Mouse (Mus musculus) hindbrain, postnatal 0 days (tissue): ENCODE measurements at regions not wholly inside any gene's neighbourhood (a gene's known extent, or its start where the extent isn't known, plus 50 kb on each side); places are given as distances from the start of the nearest gene placed in this dataset.

Experiments
- ATAC-seq: fragments of 200-750 bp; cut with Nextera tagmentation; 2 replicates; pipeline ENCODE4 v1.8.0; 2017; ENCODE audit warnings: mild to moderate bottlenecking, moderate TSS enrichment, moderate library complexity
- DNase-seq: peaks from one replicate; pipeline ENCODE4 v3.0.0-alpha.2; 2015; ENCODE audit warnings: low spot score
- H3K27ac ChIP-seq: fragments of 300-500 bp; sonication (generic); 2 replicates; pipeline ENCODE4 v1.5.1; 2014; ENCODE audit warnings: mild to moderate bottlenecking
- H3K27me3 ChIP-seq: fragments of 300-500 bp; sonication (generic); 2 replicates; pipeline ENCODE4 v1.6.1; 2014; ENCODE audit warnings: low read length, mixed read lengths; ENCODE audit not compliant: insufficient read depth
- H3K36me3 ChIP-seq: fragments of 300-500 bp; sonication (generic); 2 replicates; pipeline ENCODE4 v1.6.1; 2014; ENCODE audit warnings: low read length, mixed read lengths; ENCODE audit not compliant: insufficient read depth
- H3K4me1 ChIP-seq: fragments of 300-500 bp; sonication (generic); 2 replicates; pipeline ENCODE4 v1.6.1; 2014; ENCODE audit warnings: antibody characterized with exemption, low read length, mixed read lengths; ENCODE audit not compliant: insufficient read depth
- H3K4me2 ChIP-seq: fragments of 300-500 bp; sonication (generic); 2 replicates; pipeline ENCODE4 v1.6.1; 2014; ENCODE audit warnings: low read depth, mild to moderate bottlenecking, low read length, moderate library complexity, mixed read lengths
- H3K4me3 ChIP-seq: fragments of 300-500 bp; sonication (generic); 2 replicates; pipeline ENCODE4 v1.5.1; 2014; ENCODE audit warnings: low read length
- H3K9ac ChIP-seq: fragments of 300-500 bp; sonication (generic); replicated peaks from 2 replicates; pipeline ENCODE4 v1.6.1; 2014; ENCODE audit warnings: mild to moderate bottlenecking, low read length, moderate library complexity, mixed read lengths
- H3K9me3 ChIP-seq: fragments of 300-500 bp; sonication (generic); 2 replicates; pipeline ENCODE4 v1.6.1; 2016; ENCODE audit warnings: low read length, mixed read lengths
- CTCF ChIP-seq: IDR thresholded peaks from 2 replicates; pipeline ENCODE4 v1.5.1; 2016; ENCODE audit warnings: antibody characterized with exemption, control low read depth, low read depth
- WGBS: fragments of 180-500 bp; shearing (Covaris S2); extraction: QIAGEN DNeasy Blood & Tissue Kit; methylation state at CpG from one replicate; pipeline ENCODE4 v1.1.7; 2014; 5-methylcytosine and 5-hydroxymethylcytosine counted together

GRCm38 (mm10) chr13:44064026-44064425 lies 279.5 kb downstream of the Cd83 start:
- Histone ChIP-seq H3K9ac (no peak overlapping the region), H3K4me1 (peaks cover 7% of the 10 kb centered on the region; the same call in 1 of the 2 replicates), H3K9me3 (no peaks in the 10 kb centered on the region), H3K4me2 (no peak overlapping the region), H3K27ac (no peak overlapping the region), H3K27me3 (no peaks in the 10 kb centered on the region), H3K4me3 (no peak overlapping the region), H3K36me3 (no peaks in the 10 kb centered on the region)
- ATAC-seq (no peak), DNase-seq (no peak)
- WGBS, result 69% methylated on average over 3 of the region's 3 CpGs
- no peak for TF ChIP-seq CTCF

GRCm38 (mm10) chr13:44065741-44066185 lies 281.2 kb downstream of the Cd83 start:
- Histone ChIP-seq H3K4me1 (peaks cover 7% of the 10 kb centered on the region; the same call in 1 of the 2 replicates), H3K27ac (no peak overlapping the region), H3K36me3 (no peaks in the 10 kb centered on the region), H3K9ac (no peak overlapping the region), H3K9me3 (no peaks in the 10 kb centered on the region), H3K4me2 (no peak overlapping the region), H3K27me3 (no peaks in the 10 kb centered on the region), H3K4me3 (no peak overlapping the region)
- DNase-seq, result peak; percentile 44
- ATAC-seq, result no peak
- no peak for TF ChIP-seq CTCF
- 49% methylated on average over 13 of the region's 13 CpGs for WGBS

GRCm38 (mm10) chr13:44067244-44067643 lies 282.7 kb downstream of the Cd83 start:
- no peaks in the 10 kb centered on the region for H3K27me3 ChIP-seq
- H3K4me1 ChIP-seq, result peaks cover 4% of the 10 kb centered on the region; the same call in 1 of the 2 replicates
- H3K9me3 ChIP-seq, result no peaks in the 10 kb centered on the region
- H3K4me2 ChIP-seq, result no peak overlapping the region
- H3K36me3 ChIP-seq, result no peaks in the 10 kb centered on the region
- WGBS, result 98% methylated on average over 2 of the region's 2 CpGs
- no peak for TF ChIP-seq CTCF
- no peak overlapping the region for H3K27ac ChIP-seq
- DNase-seq, result no peak
- no peak overlapping the region for H3K4me3 ChIP-seq
- ATAC-seq, result no peak
- no peak overlapping the region for H3K9ac ChIP-seq

GRCm38 (mm10) chr13:44068951-44069350 lies 284.4 kb downstream of the Cd83 start:
- DNase-seq (no peak), ATAC-seq (no peak)
- H3K4me3 ChIP-seq, result no peak overlapping the region
- H3K9ac ChIP-seq, result no peak overlapping the region
- H3K36me3 ChIP-seq, result no peaks in the 10 kb centered on the region
- no peak for TF ChIP-seq CTCF
- H3K4me1 ChIP-seq, result no peaks in the 10 kb centered on the region
- no peak overlapping the region for H3K27ac ChIP-seq
- no peak overlapping the region for H3K4me2 ChIP-seq
- H3K27me3 ChIP-seq, result no peaks in the 10 kb centered on the region
- H3K9me3 ChIP-seq, result no peaks in the 10 kb centered on the region
- WGBS, result 86% methylated on average over 5 of the region's 5 CpGs

GRCm38 (mm10) chr13:44073122-44073521 lies 288.5 kb downstream of the Cd83 start:
- Histone ChIP-seq H3K9ac (no peak overlapping the region), H3K27me3 (no peaks in the 10 kb centered on the region), H3K36me3 (no peaks in the 10 kb centered on the region), H3K27ac (no peak overlapping the region), H3K4me3 (no peak overlapping the region), H3K4me1 (no peaks in the 10 kb centered on the region), H3K4me2 (no peak overlapping the region), H3K9me3 (no peaks in the 10 kb centered on the region)
- no peak for ATAC-seq
- WGBS, result 65% methylated on average over 9 of the region's 9 CpGs
- TF ChIP-seq CTCF, result no peak
- DNase-seq, result peak; percentile 8

GRCm38 (mm10) chr13:44074172-44074571 lies 289.6 kb downstream of the Cd83 start:
- no peak for DNase-seq
- 81% methylated on average over 9 of the region's 9 CpGs for WGBS

GRCm38 (mm10) chr13:44077022-44077421 lies 292.4 kb downstream of the Cd83 start:
- no peak for ATAC-seq
- Histone ChIP-seq H3K27ac (no peak overlapping the region), H3K4me1 (no peaks in the 10 kb centered on the region), H3K9ac (no peak overlapping the region), H3K4me3 (no peak overlapping the region), H3K4me2 (no peak overlapping the region), H3K36me3 (no peaks in the 10 kb centered on the region), H3K9me3 (no peaks in the 10 kb centered on the region), H3K27me3 (no peaks in the 10 kb centered on the region)
- 85% methylated on average over 10 of the region's 10 CpGs for WGBS
- no peak for TF ChIP-seq CTCF
- DNase-seq, result no peak

More at GRCm38 (mm10) chr13:44074172-44074571, 289.6 kb downstream of the Cd83 start:
- Histone ChIP-seq H3K4me2 (no peak overlapping the region), H3K4me1 (no peaks in the 10 kb centered on the region), H3K27ac (no peak overlapping the region), H3K9me3 (no peaks in the 10 kb centered on the region), H3K9ac (no peak overlapping the region), H3K4me3 (no peak overlapping the region), H3K36me3 (no peaks in the 10 kb centered on the region), H3K27me3 (no peaks in the 10 kb centered on the region)
- TF ChIP-seq CTCF, result no peak
- no peak for ATAC-seq
